Mouse (Mus musculus): Measurements from ENCODE around the gene Tspan15.

Gene Tspan15

GRCm38 (mm10) chr10:62189910-62190309 lies 41.1 kb downstream of the Tspan15 start:
- DNase-seq (ENCODE audit: low spot score in 2 of 2): no peak

GRCm38 (mm10) chr10:62189303-62189702 lies 41.7 kb downstream of the Tspan15 start:
- DNase-seq (ENCODE audit: low spot score in 2 of 2): no peak

- peak; percentile 55 to 63 for DNase-seq (ENCODE audit: low spot score in 2 of 2)
These were observed 44.2 kb downstream of the Tspan15 start for GRCm38 (mm10) chr10:62186882-62187281.

- DNase-seq (ENCODE audit: low spot score in 2 of 2): peak; percentile 92 to 93
These were observed 48.0 kb downstream of the Tspan15 start for GRCm38 (mm10) chr10:62183053-62183452.

- DNase-seq (ENCODE audit: low spot score in 2 of 2): no peak
These were observed 48.5 kb downstream of the Tspan15 start for GRCm38 (mm10) chr10:62182471-62183014.

GRCm38 (mm10) chr10:62181701-62182100 lies 49.4 kb downstream of the Tspan15 start:
- DNase-seq (ENCODE audit: low spot score in 2 of 2): no peak

- no peak for DNase-seq (ENCODE audit: low spot score in 2 of 2)
These were observed 51.1 kb downstream of the Tspan15 start for GRCm38 (mm10) chr10:62179944-62180343.

- DNase-seq (ENCODE audit: low spot score in 2 of 2): no peak
These were observed 56.3 kb downstream of the Tspan15 start for GRCm38 (mm10) chr10:62174533-62175313.

GRCm38 (mm10) chr10:62173941-62174448 lies 57.1 kb downstream of the Tspan15 start:
- no peak for DNase-seq (ENCODE audit: low spot score in 2 of 2)

- no peak for DNase-seq (ENCODE audit: low spot score in 2 of 2)
These were observed 58.1 kb downstream of the Tspan15 start for GRCm38 (mm10) chr10:62172841-62173553.

GRCm38 (mm10) chr10:62162410-62162809 lies 68.6 kb downstream of the Tspan15 start:
- no peak for DNase-seq (ENCODE audit: low spot score in 2 of 2)

- DNase-seq (ENCODE audit: low spot score in 2 of 2): no peak
These were observed 81.1 kb downstream of the Tspan15 start for GRCm38 (mm10) chr10:62149929-62150328.

- DNase-seq (ENCODE audit: low spot score in 2 of 2): no peak
These were observed 83.4 kb downstream of the Tspan15 start for GRCm38 (mm10) chr10:62147466-62148248.

- DNase-seq (ENCODE audit: low spot score in 2 of 2): no peak
These were observed 85.1 kb downstream of the Tspan15 start for GRCm38 (mm10) chr10:62145957-62146356.

- DNase-seq (ENCODE audit: low spot score in 2 of 2): no peak
These were observed 87.2 kb downstream of the Tspan15 start, which contains the start of gene Fam241b for GRCm38 (mm10) chr10:62143820-62144219. Gene Fam241b (minus strand): TSS chr10:62143920.

- no peak for DNase-seq (ENCODE audit: low spot score in 2 of 2)
These were observed 93.0 kb downstream of the Tspan15 start for GRCm38 (mm10) chr10:62138040-62138439.

GRCm38 (mm10) chr10:62137150-62137549 lies 93.9 kb downstream of the Tspan15 start:
- no peak for DNase-seq (ENCODE audit: low spot score in 2 of 2)

- no peak for DNase-seq (ENCODE audit: low spot score in 2 of 2)
These were observed 95.2 kb downstream of the Tspan15 start for GRCm38 (mm10) chr10:62135696-62136470.
